Mouse (Mus musculus) heart, embryonic 10.5 days (tissue): ENCODE results near the gene Ccdc103. TPM values are rescaled to one million over a fixed set of nuclear protein-coding genes. Genes with fewer than 3 reads are reported as not detected.

Experiments used
- polyA plus RNA-seq: library from polyadenylated mRNA; unstranded; fragments of >200 nt; fragmentation: Nextera tagmentation; extraction: Ambion mirVana; gene quantifications from 2 replicates; pipeline ENCODE4 v1.2.1, GENCODE M21; 2016

Ccdc103 gene
- polyA plus RNA-seq, 1 experiment from 2014 or later, result 0.93 TPM

Other genes starting within 250 kb of the Ccdc103 start
- gene Meioc, start 217.5 kb upstream of the Ccdc103 start, polyA plus RNA-seq, result 0.53 and 1.2 TPM in 2 replicates
- gene Ccdc43, start 183.4 kb upstream of the Ccdc103 start, polyA plus RNA-seq, result 49.4 and 49.9 TPM in 2 replicates
- 6.2 and 7.1 TPM in 2 replicates for gene Adam11, start 119.8 kb upstream of the Ccdc103 start, polyA plus RNA-seq
- gene Gjc1, start 61.5 kb upstream of the Ccdc103 start, polyA plus RNA-seq, result 57.0 and 81.1 TPM in 2 replicates
- gene Higd1b, start 45.4 kb upstream of the Ccdc103 start, polyA plus RNA-seq, result not detected in 2 replicates
- 206 and 238 TPM in 2 replicates for gene Eftud2, start 219 bp upstream of the Ccdc103 start, polyA plus RNA-seq
- gene Fam187a, start 4.0 kb downstream of the Ccdc103 start, polyA plus RNA-seq, result not detected in 2 replicates
- 0.05 and 0.09 TPM in 2 replicates for gene Gfap, start 19.7 kb downstream of the Ccdc103 start, polyA plus RNA-seq
- gene Kif18b, start 43.9 kb downstream of the Ccdc103 start, polyA plus RNA-seq, result 7.7 and 12.1 TPM in 2 replicates
- gene C1ql1, start 65.5 kb downstream of the Ccdc103 start, polyA plus RNA-seq, result 0.34 and 0.98 TPM in 2 replicates
- 58.4 and 59.0 TPM in 2 replicates for gene Nmt1, start 147.0 kb downstream of the Ccdc103 start, polyA plus RNA-seq
- 113 and 137 TPM in 2 replicates for gene Dcakd, start 147.1 kb downstream of the Ccdc103 start, polyA plus RNA-seq
- gene Plcd3, start 220.5 kb downstream of the Ccdc103 start, polyA plus RNA-seq, result 3.6 and 4.8 TPM in 2 replicates
- 9.8 and 10.2 TPM in 2 replicates for gene Acbd4, start 220.5 kb downstream of the Ccdc103 start, polyA plus RNA-seq
- gene Hexim1, start 235.0 kb downstream of the Ccdc103 start, polyA plus RNA-seq, result 1.8 and 2.8 TPM in 2 replicates